Mouse (Mus musculus) thymus, postnatal 4 days (tissue): ENCODE measurements around the gene Il17rb.

Experiments used
- DNase-seq: peaks from one replicate; pipeline ENCODE4 v3.0.0; 2021

Il17rb gene

GRCm38 (mm10) chr14:29957393-29957792 is 51.3 kb downstream of the Il17rb start:
- DNase-seq: no peak

- DNase-seq: no peak
These were observed 57.9 kb downstream of the Il17rb start for GRCm38 (mm10) chr14:29950805-29951204.

GRCm38 (mm10) chr14:29946761-29947309 is 61.9 kb downstream of the Il17rb start:
- DNase-seq: no peak
